Mouse (Mus musculus) olfactory bulb, adult 2 months (tissue): Measurements from ENCODE around the gene Litaf. TPM values are rescaled to one million over a fixed set of nuclear protein-coding genes. Genes with fewer than 3 reads are reported as not detected.

Source experiments
- H3K27ac ChIP-seq: fragments of 200-500 bp; 2 replicates; pipeline ENCODE4 v1.5.1; 2012; ENCODE audit warnings: low read depth, low read length; ENCODE audit not compliant: insufficient read depth
- H3K4me1 ChIP-seq: fragments of 200-500 bp; 2 replicates; pipeline ENCODE4 v1.6.1; 2012; ENCODE audit warnings: low read length; ENCODE audit not compliant: control insufficient read depth, insufficient read depth
- H3K4me3 ChIP-seq: fragments of 200-500 bp; 2 replicates; pipeline ENCODE4 v1.5.1; 2012; ENCODE audit warnings: mild to moderate bottlenecking, low read depth, low read length, moderate library complexity; ENCODE audit not compliant: insufficient read depth
- CTCF ChIP-seq: fragments of 200-500 bp; IDR thresholded peaks from 2 replicates; pipeline ENCODE4 v1.5.1; 2012; ENCODE audit warnings: low read depth, mild to moderate bottlenecking, low read length, moderate library complexity; ENCODE audit not compliant: insufficient read depth
- POLR2A ChIP-seq: fragments of 200-500 bp; IDR thresholded peaks from 2 replicates; pipeline ENCODE4 v1.6.1; 2012; ENCODE audit warnings: mild to moderate bottlenecking, low read depth, low read length, moderate library complexity; ENCODE audit not compliant: insufficient read depth
- WGBS: fragments of 180-500 bp; shearing (Covaris S2); methylation state at CpG from one replicate; pipeline ENCODE4 v1.1.7; 2018; 5-methylcytosine and 5-hydroxymethylcytosine counted together
- polyA plus RNA-seq: library from polyadenylated mRNA; stranded (reverse); fragments of >200 nt; gene quantifications from 2 replicates; pipeline ENCODE4 v1.2.4, GENCODE M21; 2012; ENCODE audit warnings: low replicate concordance; ENCODE audit not compliant: missing spikeins, insufficient read depth, insufficient read length

Litaf gene
- polyA plus RNA-seq, 1 experiment = not detected

DNA sequence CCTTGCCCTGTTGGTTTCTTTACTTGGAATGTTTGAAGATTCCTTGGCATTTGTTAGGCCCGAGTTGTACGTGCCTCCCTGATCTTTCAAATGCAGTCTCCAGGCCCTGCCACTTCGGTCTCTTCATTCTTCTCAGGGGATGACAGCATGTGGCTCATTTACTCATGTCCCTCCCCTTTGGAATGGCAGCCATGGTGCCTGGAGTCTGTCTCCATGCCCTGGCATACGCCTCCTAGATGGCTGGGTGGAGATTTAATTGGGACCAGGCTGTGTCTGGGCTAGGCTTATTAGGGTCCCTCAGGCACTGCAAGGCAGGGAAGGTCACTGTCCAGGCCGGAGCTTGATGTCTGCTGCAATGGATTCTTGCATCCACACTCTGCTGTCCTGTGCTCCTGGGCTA is 10.0 kb downstream of the Litaf start:
- WGBS = 70% methylated on average over 5 of the region's 5 CpGs
- H3K27ac ChIP-seq = no peak overlapping the region
- H3K4me1 ChIP-seq = peaks cover 18% of the 10 kb centered on the region
- no peak overlapping the region for H3K4me3 ChIP-seq
- TF ChIP-seq CTCF = no peak
- no peak for TF ChIP-seq POLR2A

DNA sequence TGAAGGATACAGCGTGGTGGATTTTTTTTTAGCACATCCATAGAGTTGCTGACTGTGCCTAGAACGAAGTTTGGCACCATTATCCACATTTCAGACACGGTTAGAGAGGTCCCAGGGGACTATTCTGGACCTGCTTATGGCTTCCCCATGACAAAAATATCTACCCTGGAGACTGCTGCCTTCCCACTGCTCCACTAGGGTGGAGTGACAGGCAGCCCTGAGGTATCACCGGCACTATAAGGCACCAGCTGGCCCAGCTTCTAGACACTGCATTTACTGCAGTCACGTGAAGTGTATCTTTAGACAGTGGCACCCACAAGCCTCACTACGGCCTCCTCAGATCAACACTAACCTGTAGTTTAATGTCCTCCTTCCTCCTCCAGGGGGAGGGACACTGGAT is 11.1 kb downstream of the Litaf start:
- no peak overlapping the region for H3K4me3 ChIP-seq

DNA sequence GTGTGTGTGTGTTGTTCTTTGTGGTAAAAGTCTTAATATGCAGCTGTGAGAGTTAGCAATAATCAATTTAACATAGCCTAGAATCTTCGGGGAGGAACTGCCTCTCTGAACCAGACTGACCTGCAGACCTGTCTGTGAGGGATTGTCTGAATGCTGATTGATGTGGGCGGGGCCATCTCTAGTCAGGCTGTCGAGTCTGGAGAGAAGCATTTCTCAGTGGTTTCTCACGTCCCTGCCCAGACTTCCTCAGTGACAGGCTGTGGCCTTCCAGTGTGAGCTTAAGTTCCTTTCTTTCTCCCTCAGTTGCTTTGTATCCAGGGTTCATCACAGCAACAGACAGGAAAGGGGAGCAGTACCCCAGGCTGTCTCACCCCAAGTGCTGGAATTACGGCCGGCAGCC is 11.5 kb downstream of the Litaf start:
- no peak for TF ChIP-seq POLR2A
- TF ChIP-seq CTCF = no peak
- WGBS = 72% methylated on average over 6 of the region's 6 CpGs
- H3K4me1 ChIP-seq = peaks cover 24% of the 10 kb centered on the region
- no peak overlapping the region for H3K4me3 ChIP-seq
- H3K27ac ChIP-seq = 0 out of 2 replicates have a peak overlapping the region, but pooled peaks have one; percentile 71

More for the DNA sequence above, 11.1 kb downstream of the Litaf start:
- WGBS = 45% methylated on average over 6 of the region's 6 CpGs
- peaks cover 24% of the 10 kb centered on the region for H3K4me1 ChIP-seq
- H3K27ac ChIP-seq = peak overlapping the region; percentile 71; the same call in 1 of the 2 replicates
- TF ChIP-seq CTCF (no peak), POLR2A (no peak)

DNA sequence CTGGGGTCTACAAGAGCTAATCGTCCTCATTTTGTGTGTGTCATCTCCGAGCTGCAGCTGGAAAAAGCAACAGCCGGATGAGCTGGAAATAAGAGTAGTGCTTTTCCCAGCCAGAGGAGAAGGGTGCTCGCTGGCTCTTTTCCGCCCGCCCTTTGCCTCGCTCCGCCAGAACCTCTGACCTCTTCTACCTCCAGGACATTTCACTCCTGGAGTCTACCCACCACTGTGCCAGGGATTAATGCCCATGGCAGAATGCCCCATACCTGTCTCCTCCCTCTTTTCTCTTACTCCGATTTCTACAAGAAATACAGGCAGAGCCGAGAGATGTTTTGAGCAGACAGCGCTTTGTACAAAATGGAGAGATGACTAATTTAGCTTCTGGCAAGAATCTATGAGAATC is 14.8 kb downstream of the Litaf start:
- H3K27ac ChIP-seq = peak overlapping the region; percentile 74
- TF ChIP-seq POLR2A (no peak), CTCF (no peak)
- no peak overlapping the region for H3K4me3 ChIP-seq
- WGBS = 55% methylated on average over 11 of the region's 11 CpGs
- H3K4me1 ChIP-seq = peaks cover 24% of the 10 kb centered on the region

DNA sequence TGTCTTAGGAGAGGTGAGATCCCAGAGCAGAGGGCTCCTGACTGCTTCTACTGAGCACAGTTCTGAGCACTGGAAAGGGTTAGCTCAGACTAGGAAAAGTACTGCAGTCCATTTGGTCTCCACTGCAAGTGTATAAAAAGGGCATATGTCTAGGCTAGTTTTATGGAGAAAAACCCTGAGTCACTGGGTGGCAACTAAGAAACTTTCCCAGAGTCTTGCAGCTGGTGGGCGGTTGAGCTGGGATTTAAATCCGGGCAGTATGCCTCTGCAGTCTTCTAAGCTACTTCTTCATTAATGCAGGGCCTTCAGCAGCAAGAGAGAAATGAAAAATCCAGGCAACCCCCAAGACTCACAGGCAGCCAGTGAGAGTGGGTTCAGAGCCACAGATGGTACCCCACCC is 15.7 kb downstream of the Litaf start:
- Histone ChIP-seq H3K27ac (peak overlapping the region; percentile 74), H3K4me3 (no peak overlapping the region), H3K4me1 (peaks cover 20% of the 10 kb centered on the region)
- WGBS = 25% methylated on average over 2 of the region's 2 CpGs
- TF ChIP-seq CTCF (no peak), POLR2A (no peak)

DNA sequence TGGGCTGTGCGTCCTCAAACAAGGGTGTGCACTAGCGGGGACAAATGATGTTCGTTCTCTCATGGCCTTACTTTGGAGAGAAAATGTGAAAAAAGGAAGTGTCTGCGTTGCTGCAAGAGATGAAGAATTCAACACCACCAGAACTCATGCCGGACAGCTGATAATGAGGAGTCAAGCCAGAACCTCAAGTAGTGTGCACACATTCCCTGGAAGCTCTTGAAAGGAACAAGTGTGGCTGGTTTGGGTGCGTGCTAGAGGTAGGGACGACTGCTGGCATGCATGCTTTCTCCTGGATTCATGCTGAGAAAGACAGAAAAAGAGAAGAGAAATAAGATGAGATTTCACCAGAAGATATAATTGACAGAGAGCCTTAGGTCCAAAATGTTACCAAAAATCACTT is 18.8 kb downstream of the Litaf start:
- peaks cover 12% of the 10 kb centered on the region for H3K4me1 ChIP-seq
- H3K4me3 ChIP-seq = no peak overlapping the region
- TF ChIP-seq CTCF = no peak
- WGBS = 90% methylated on average over 7 of the region's 7 CpGs
- no peak overlapping the region for H3K27ac ChIP-seq

DNA sequence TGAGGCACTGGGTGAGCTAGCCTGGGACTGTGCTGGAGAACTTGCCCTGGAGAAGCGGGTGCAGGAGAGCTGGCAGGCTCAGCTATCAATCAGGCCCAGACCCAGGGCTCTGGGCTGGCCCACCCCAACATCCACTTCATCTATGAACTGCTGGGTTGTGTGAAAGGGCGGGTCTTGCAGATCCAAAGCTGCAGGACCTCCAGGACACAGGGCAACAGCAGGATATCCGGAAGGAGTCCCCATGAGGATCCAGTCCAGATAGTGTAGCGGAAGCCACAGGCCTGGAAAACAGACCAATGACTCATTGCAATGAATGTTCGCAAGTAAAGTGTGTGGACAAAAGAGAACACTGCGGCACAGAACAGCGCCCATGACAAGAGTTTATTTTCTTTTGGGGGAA is 19.5 kb downstream of the Litaf start:
- TF ChIP-seq POLR2A (no peak), CTCF (no peak)
- Histone ChIP-seq H3K4me3 (no peak overlapping the region), H3K4me1 (peaks cover 12% of the 10 kb centered on the region), H3K27ac (no peak overlapping the region)
- 83% methylated on average over 7 of the region's 7 CpGs for WGBS

DNA sequence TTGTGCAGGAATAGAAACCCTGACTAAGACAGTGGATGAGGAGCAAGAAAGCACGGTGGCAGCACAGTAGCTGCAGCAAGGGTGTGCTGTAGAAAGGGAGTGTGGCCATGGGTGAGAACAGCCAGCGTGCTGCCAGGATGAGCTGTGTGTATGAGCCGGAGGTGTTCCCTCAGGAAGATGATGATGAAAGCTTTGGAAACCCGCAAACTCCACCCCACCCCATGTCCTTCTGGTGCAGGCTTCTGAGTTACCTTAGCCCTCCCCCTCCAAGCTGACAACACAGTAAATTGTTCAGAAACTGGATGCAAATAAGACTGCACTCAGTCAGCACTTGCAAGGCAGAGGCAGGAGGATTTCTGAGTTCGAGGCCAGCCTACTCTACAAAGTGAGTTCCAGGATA is 22.7 kb downstream of the Litaf start:
- peaks cover 4% of the 10 kb centered on the region; the same call in 1 of the 2 replicates for H3K4me1 ChIP-seq
- no peak for TF ChIP-seq CTCF
- no peak for TF ChIP-seq POLR2A
- WGBS = 80% methylated on average over 5 of the region's 5 CpGs
- no peak overlapping the region for H3K4me3 ChIP-seq
- no peak overlapping the region for H3K27ac ChIP-seq

DNA sequence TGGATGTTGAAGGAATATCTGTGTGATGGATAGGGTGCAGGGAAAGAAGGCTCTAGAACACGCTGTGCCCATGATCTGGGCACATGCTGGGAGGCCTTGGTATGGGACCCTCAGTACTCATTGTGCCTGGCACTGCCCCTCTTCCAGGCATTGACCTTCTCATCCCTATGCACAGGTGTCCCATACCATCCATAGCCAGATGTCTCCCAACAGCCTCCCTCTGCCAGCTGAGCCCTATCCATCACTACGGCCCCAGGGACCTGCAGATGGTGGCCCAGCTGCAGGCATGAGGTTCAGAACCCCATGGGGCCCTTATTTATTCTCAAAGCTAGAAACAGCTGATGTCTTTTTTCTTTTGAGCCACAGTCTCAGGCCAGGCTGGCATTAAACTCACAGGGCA is 25.4 kb downstream of the Litaf start:
- H3K4me3 ChIP-seq = no peak overlapping the region
- H3K27ac ChIP-seq = no peak overlapping the region
- H3K4me1 ChIP-seq = peaks cover 8% of the 10 kb centered on the region
- TF ChIP-seq CTCF = no peak
- TF ChIP-seq POLR2A = no peak
- WGBS = 97% methylated on average over 2 of the region's 2 CpGs
